Mouse (Mus musculus): Measurements from ENCODE around the gene Nptn. TPM values are rescaled to one million over a fixed set of nuclear protein-coding genes. Genes with fewer than 3 reads are reported as not detected.

Nptn gene
- polyA plus RNA-seq, 1 experiment from 2014 or later = 113 TPM

DNA sequence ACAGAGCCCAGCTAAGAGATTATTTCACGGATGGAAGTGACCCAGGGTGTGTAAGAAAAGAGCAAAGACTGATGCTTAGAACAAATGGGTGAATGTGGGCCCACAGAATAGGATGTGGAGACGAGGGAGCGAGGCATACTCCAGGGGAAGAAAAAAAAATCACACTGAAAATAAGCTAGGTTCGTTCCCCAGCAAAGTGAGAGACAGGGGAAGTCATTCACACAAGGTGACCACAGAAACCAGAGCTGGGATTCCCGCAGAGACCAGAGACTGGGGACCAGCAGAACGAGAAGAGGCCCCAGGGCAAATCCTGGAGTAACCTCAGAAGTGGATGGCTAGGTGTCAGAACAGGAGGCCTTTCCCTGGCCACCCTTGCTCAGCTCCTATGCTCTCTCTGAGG is 36.6 kb upstream of the Nptn start:
- Histone ChIP-seq H3K27ac (ENCODE audit: low read depth, low read length) (no peak overlapping the region), H3K4me2 (no peak overlapping the region), H3K9ac (ENCODE audit: low read depth, low read length) (no peak overlapping the region), H3K9me3 (ENCODE audit: control insufficient read depth, low read length) (no peaks in the 10 kb centered on the region), H3K36me3 (ENCODE audit: control insufficient read depth, insufficient read depth, low read length) (no peaks in the 10 kb centered on the region), H3K4me1 (replicated peaks; ENCODE audit: control insufficient read depth, insufficient read depth, low read length) (peaks cover 18% of the 10 kb centered on the region), H3K4me3 (ENCODE audit: low read depth, low read length) (no peak overlapping the region), H3K27me3 (replicated peaks; ENCODE audit: control insufficient read depth, insufficient read depth, low read length) (peaks cover 2% of the 10 kb centered on the region; the same call in 1 of the 2 replicates)
- WGBS = 40% methylated on average over 6 of the region's 6 CpGs
- DNase-seq (ENCODE audit: low spot score) = no peak
- ATAC-seq (replicated peaks; ENCODE audit: low FRiP score) = no peak

DNA sequence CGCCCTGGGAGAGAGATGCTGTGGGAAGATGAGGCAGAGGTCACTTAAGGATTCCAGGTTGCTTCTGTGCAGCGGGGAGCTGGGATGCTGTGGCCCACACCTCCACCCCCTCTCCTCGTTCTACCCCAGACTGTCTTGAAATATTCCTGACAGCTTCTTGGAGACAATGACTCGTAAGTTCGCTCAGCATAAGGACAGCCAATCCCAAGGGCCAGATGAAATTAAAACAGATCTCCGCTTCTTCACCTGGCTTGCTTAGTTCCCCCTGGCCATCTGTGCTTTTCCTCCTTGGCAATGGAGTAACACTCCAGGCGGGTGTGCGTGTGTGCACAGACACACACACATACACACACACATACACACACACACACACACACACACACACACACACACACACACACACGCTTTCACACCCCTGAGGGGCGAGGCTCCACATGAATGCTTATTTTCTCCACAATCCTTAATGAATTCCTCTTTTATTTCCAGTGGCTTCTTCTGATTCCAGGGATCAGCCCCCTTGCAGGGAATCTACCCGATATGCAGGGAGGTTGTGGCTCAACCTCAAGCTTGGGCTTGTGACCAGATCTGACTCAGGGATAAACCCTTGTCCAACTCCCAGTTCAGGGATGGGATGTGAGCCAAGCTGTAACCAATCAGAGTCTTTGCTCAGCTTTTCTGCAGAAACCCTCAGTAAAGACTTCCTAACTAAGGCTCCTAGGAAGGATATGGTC is 35.2 kb upstream of the Nptn start:
- ATAC-seq (replicated peaks; ENCODE audit: low FRiP score) (no peak), DNase-seq (ENCODE audit: low spot score) (no peak)
- 83% methylated on average over 11 of the region's 11 CpGs for WGBS
- Histone ChIP-seq H3K4me3 (ENCODE audit: low read depth, low read length) (no peak overlapping the region), H3K4me2 (no peak overlapping the region), H3K9ac (ENCODE audit: low read depth, low read length) (no peak overlapping the region), H3K36me3 (ENCODE audit: control insufficient read depth, insufficient read depth, low read length) (no peaks in the 10 kb centered on the region), H3K27me3 (replicated peaks; ENCODE audit: control insufficient read depth, insufficient read depth, low read length) (peaks cover 4% of the 10 kb centered on the region; the same call in 1 of the 2 replicates), H3K9me3 (ENCODE audit: control insufficient read depth, low read length) (no peaks in the 10 kb centered on the region), H3K4me1 (replicated peaks; ENCODE audit: control insufficient read depth, insufficient read depth, low read length) (peaks cover 9% of the 10 kb centered on the region), H3K27ac (ENCODE audit: low read depth, low read length) (no peak overlapping the region)

DNA sequence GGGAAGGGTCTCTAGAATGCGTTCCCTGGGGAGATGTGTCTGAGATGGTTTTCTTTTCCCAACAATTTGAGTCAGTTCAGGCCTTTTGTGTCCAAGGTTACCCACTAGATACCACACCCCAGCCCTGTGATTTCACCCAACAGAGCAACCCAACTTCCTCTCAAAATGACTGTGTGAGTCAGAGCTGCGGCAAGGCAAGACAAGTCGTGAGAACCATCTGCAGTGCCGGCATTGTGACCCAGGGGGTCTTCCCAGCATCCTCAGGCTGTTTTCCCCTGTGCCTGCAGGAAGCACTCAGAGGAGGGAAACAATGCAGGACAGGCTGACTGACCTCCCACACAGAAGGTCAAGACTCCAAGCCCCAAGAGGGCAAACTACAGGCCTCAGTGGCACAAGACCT is 33.1 kb upstream of the Nptn start:
- H3K27ac ChIP-seq (ENCODE audit: low read depth, low read length) = no peak overlapping the region
- no peak overlapping the region for H3K4me3 ChIP-seq (ENCODE audit: low read depth, low read length)
- WGBS = 49% methylated on average over 4 of the region's 4 CpGs
- no peaks in the 10 kb centered on the region for H3K4me1 ChIP-seq (replicated peaks; ENCODE audit: control insufficient read depth, insufficient read depth, low read length)
- DNase-seq (ENCODE audit: low spot score) = no peak
- peaks cover 5% of the 10 kb centered on the region; the same call in 1 of the 2 replicates for H3K27me3 ChIP-seq (replicated peaks; ENCODE audit: control insufficient read depth, insufficient read depth, low read length)
- H3K9ac ChIP-seq (ENCODE audit: low read depth, low read length) = no peak overlapping the region
- no peak for ATAC-seq (replicated peaks; ENCODE audit: low FRiP score)
- H3K4me2 ChIP-seq = no peak overlapping the region
- H3K9me3 ChIP-seq (ENCODE audit: control insufficient read depth, low read length) = no peaks in the 10 kb centered on the region
- no peaks in the 10 kb centered on the region for H3K36me3 ChIP-seq (ENCODE audit: control insufficient read depth, insufficient read depth, low read length)

DNA sequence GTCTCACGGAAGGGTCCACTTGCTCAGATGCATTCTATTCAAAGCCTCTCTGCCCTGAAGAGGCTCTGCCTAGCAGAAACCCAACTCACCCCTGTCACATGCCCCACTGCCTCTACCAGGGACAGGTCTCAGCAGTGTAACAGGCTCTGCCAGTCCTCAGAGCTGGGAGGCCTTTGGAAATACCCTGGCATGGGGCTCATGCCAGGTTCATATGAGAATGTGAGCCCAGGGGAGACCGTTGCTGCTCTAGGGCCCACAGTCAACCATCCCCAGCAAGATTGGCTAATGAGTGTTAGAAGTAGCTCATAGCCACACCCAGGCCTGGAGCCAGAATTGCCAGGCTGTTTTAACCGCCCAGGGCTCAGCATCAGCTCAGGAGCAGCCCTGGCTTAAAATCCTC is 32.3 kb upstream of the Nptn start:
- Histone ChIP-seq H3K27me3 (replicated peaks; ENCODE audit: control insufficient read depth, insufficient read depth, low read length) (peaks cover 5% of the 10 kb centered on the region; the same call in 1 of the 2 replicates), H3K4me2 (no peak overlapping the region), H3K9me3 (ENCODE audit: control insufficient read depth, low read length) (no peaks in the 10 kb centered on the region), H3K4me1 (replicated peaks; ENCODE audit: control insufficient read depth, insufficient read depth, low read length) (peaks cover 5% of the 10 kb centered on the region), H3K36me3 (ENCODE audit: control insufficient read depth, insufficient read depth, low read length) (no peaks in the 10 kb centered on the region), H3K27ac (ENCODE audit: low read depth, low read length) (no peak overlapping the region), H3K9ac (ENCODE audit: low read depth, low read length) (no peak overlapping the region), H3K4me3 (ENCODE audit: low read depth, low read length) (no peak overlapping the region)
- 76% methylated on average over 3 of the region's 3 CpGs for WGBS
- DNase-seq (ENCODE audit: low spot score) (no peak), ATAC-seq (replicated peaks; ENCODE audit: low FRiP score) (no peak)

DNA sequence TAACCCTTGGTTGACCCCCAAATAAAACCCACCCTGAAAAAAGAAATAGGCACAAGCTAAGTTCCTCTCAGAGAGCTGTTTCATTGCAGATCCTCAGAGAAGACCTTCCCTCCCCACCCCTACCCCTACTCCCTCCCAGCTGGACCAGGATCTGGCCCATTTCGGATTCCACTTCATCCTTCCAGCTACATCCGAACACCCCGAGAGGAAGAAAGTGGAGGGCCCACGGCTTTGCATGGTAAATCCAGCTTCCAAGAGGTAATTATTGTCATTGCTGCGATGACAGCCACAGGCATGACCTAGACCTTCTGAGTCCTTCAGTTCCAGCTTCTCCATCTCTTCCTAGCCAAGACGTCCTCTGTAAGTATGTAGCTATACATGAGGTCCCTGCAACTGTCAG is 31.1 kb upstream of the Nptn start:
- Histone ChIP-seq H3K4me2 (no peak overlapping the region), H3K27ac (ENCODE audit: low read depth, low read length) (no peak overlapping the region), H3K4me1 (replicated peaks; ENCODE audit: control insufficient read depth, insufficient read depth, low read length) (peaks cover 13% of the 10 kb centered on the region), H3K9ac (ENCODE audit: low read depth, low read length) (no peak overlapping the region), H3K9me3 (ENCODE audit: control insufficient read depth, low read length) (no peaks in the 10 kb centered on the region), H3K4me3 (ENCODE audit: low read depth, low read length) (no peak overlapping the region), H3K36me3 (ENCODE audit: control insufficient read depth, insufficient read depth, low read length) (no peaks in the 10 kb centered on the region), H3K27me3 (replicated peaks; ENCODE audit: control insufficient read depth, insufficient read depth, low read length) (peaks cover 5% of the 10 kb centered on the region; the same call in 1 of the 2 replicates)
- DNase-seq (ENCODE audit: low spot score) (no peak), ATAC-seq (replicated peaks; ENCODE audit: low FRiP score) (no peak)
- 86% methylated on average over 6 of the region's 6 CpGs for WGBS

DNA sequence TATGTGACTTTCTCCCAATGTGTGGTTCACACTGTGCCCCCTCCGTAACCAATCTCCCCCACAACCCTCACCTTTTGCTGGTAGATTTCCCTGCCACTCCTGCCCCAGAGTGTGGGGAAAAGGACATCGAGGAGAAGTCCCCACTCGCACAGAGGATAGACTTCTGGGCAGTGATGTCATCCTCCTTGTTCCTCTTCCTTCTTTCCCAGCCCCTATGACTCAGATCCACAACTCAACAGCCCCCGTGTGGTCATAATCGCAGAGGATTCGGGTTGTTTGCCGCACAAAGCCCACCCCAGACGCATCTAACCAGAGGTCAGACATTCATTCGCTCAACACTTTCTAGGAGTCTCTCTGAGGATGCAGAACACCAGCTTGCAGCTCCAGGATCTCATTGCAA is 30.0 kb upstream of the Nptn start:
- no peak overlapping the region for H3K4me2 ChIP-seq
- 50% methylated on average over 9 of the region's 9 CpGs for WGBS
- H3K4me1 ChIP-seq (replicated peaks; ENCODE audit: control insufficient read depth, insufficient read depth, low read length) = peaks cover 22% of the 10 kb centered on the region
- no peaks in the 10 kb centered on the region for H3K36me3 ChIP-seq (ENCODE audit: control insufficient read depth, insufficient read depth, low read length)
- DNase-seq (ENCODE audit: low spot score) (no peak), ATAC-seq (replicated peaks; ENCODE audit: low FRiP score) (no peak)
- H3K27me3 ChIP-seq (replicated peaks; ENCODE audit: control insufficient read depth, insufficient read depth, low read length) = peaks cover 5% of the 10 kb centered on the region; the same call in 1 of the 2 replicates
- H3K9ac ChIP-seq (ENCODE audit: low read depth, low read length) = no peak overlapping the region
- H3K27ac ChIP-seq (ENCODE audit: low read depth, low read length) = no peak overlapping the region
- H3K4me3 ChIP-seq (ENCODE audit: low read depth, low read length) = no peak overlapping the region
- no peaks in the 10 kb centered on the region for H3K9me3 ChIP-seq (ENCODE audit: control insufficient read depth, low read length)

DNA sequence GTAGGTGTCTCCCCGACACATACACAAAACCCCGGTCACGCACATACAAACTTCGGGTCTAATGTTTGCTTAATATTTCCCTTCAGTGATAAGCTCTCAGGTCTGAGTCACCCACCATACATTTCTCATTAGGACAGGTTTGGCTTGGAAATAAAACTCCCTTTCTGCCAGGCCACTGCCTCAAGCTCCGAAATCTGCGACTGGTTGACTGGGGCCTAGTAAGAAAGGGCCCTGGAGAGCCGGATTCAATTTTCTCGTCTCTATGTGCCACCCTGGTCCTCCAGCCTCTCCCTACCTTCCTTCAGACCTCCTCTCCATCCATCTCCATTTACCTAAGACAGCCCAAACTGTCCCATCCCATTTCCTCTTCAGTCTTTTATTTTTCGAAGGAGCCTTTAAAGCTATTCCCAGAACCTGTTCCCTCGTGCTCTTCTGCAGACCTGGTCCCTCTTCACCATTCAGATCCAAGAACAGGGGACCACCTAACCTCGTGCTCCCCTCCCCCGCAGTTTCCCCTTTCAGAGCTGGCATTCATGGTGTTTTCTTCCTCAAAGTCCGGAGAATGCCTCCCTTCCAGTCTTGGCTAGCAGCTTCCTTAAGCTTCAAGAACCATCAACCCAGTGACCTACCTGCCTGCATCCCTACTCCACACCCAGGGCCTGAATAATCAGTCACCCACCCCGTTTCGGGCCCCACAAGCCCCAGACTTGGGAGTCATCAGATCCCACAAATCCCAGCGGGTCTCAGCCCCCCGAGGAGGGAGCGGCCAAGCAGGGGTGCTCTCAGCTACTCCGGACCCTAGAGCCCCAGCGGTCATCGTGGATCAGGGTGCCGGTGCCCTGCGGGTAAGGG is 27.8 kb upstream of the Nptn start:
- 19% methylated on average over 23 of the region's 23 CpGs for WGBS
- DNase-seq (ENCODE audit: low spot score) = peak; percentile 55
- 0 out of 2 replicates have a peak, but pooled peaks cover 8% of the 10 kb centered on the region for H3K27me3 ChIP-seq (replicated peaks; ENCODE audit: control insufficient read depth, insufficient read depth, low read length)

DNA sequence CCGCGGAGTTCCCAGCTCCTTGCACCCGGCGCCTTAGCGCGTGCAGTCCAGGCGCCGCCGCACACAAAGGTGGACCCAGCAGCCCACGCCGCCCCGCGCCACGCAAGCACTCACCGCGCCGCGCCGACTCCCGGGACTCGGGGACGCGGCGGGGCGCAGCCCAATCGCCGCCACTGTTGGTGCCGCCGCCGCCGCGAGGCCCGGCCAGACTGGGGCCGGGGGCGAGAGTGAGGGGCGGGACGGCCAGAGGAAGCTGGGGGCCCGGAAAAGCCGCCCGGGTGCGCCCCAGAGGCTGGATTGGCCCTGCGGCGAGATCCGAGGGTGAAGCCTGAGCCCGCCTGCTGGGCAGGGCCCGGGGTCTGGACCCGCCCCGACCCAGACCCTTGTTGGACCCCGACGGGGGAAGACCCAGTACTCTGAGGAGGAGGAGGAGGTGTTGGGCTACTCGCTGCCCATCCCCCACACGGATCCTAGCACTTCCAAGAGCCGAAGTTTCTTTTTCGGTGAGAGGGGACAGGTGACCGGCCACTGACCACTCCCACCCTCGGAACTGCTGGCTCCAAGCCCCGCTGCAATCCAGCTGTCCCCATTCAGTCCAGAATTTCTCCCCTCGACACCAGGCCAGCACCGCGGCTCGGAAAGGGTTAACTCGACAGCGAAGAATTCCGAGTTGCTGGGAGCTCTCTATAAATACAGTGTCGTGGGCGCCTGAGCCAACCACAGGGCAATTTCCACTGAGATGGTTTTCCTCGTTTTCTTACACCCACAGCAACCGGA is 26.9 kb upstream of the Nptn start, which contains the start of gene Cd276:
Cd276 (minus strand) TSS at position 530 of the 777 bp plus-strand sequence.
- H3K4me3 ChIP-seq (ENCODE audit: low read depth, low read length) = peak within 1 kb of the TSS; percentile 80
- DNase-seq (ENCODE audit: low spot score) (peak; percentile 72), ATAC-seq (replicated peaks; ENCODE audit: low FRiP score) (peak; percentile 29; the same call in 1 of the 2 replicates)
- H3K27ac ChIP-seq (ENCODE audit: low read depth, low read length) = peak within 1 kb of the TSS; percentile 60
- peak within 1 kb of the TSS; percentile 78 for H3K9ac ChIP-seq (ENCODE audit: low read depth, low read length)
- H3K36me3 ChIP-seq (ENCODE audit: control insufficient read depth, insufficient read depth, low read length) = no peaks in the 10 kb centered on the region
- under 1% methylated on average over 67 of the region's 68 CpGs for WGBS
- no peaks in the 10 kb centered on the region for H3K9me3 ChIP-seq (ENCODE audit: control insufficient read depth, low read length)
- H3K27me3 ChIP-seq (replicated peaks; ENCODE audit: control insufficient read depth, insufficient read depth, low read length) = 0 out of 2 replicates have a peak, but pooled peaks cover 6% of the 10 kb centered on the region
- peak within 1 kb of the TSS; percentile 98 for H3K4me2 ChIP-seq
- H3K4me1 ChIP-seq (replicated peaks; ENCODE audit: control insufficient read depth, insufficient read depth, low read length) = peaks cover 25% of the 10 kb centered on the region

More for the DNA sequence above, 27.8 kb upstream of the Nptn start:
- H3K27ac ChIP-seq (ENCODE audit: low read depth, low read length) = peak overlapping the region; percentile 60
- peak overlapping the region; percentile 80 for H3K4me3 ChIP-seq (ENCODE audit: low read depth, low read length)
- peak overlapping the region; percentile 78 for H3K9ac ChIP-seq (ENCODE audit: low read depth, low read length)
- H3K4me1 ChIP-seq (replicated peaks; ENCODE audit: control insufficient read depth, insufficient read depth, low read length) = peaks cover 25% of the 10 kb centered on the region
- H3K36me3 ChIP-seq (ENCODE audit: control insufficient read depth, insufficient read depth, low read length) = no peaks in the 10 kb centered on the region
- ATAC-seq (replicated peaks; ENCODE audit: low FRiP score) = no peak
- H3K4me2 ChIP-seq = peak overlapping the region; percentile 98
- no peaks in the 10 kb centered on the region for H3K9me3 ChIP-seq (ENCODE audit: control insufficient read depth, low read length)
